Mouse (Mus musculus): Measurements from ENCODE around the gene C1s2. TPM values are rescaled to one million over a fixed set of nuclear protein-coding genes. Genes with fewer than 3 reads are reported as not detected.
"Not testable (repeated sequence)": the region's sequence is repeated elsewhere in the genome, so short reads cannot be mapped to it uniquely, and the experiment has no call there.

C1s2 gene
- polyA plus RNA-seq, 1 experiment from 2014 or later: not detected

- no peaks in the 10 kb centered on the region for H3K4me1 ChIP-seq
- H3K4me3 ChIP-seq: no peak overlapping the region
- no peaks in the 10 kb centered on the region for H3K27me3 ChIP-seq
- H3K4me2 ChIP-seq (replicated peaks): no peak overlapping the region
- H3K36me3 ChIP-seq: no peaks in the 10 kb centered on the region
- H3K9me3 ChIP-seq: no peaks in the 10 kb centered on the region
- H3K9ac ChIP-seq: no peak overlapping the region
- no peak overlapping the region for H3K27ac ChIP-seq
- WGBS: 80% methylated on average over 4 of the region's 4 CpGs
- ATAC-seq (ENCODE audit: insufficient number of reproducible peaks, insufficient read depth, low FRiP score, low TSS enrichment): no peak
Observed at GRCm38 (mm10) chr6:124630763-124631162, 5.1 kb downstream of the C1s2 start.

- 57% methylated on average over 1 of the region's 1 CpGs for WGBS
- not testable (repeated sequence) for H3K4me1 ChIP-seq; H3K27me3 ChIP-seq; H3K9ac ChIP-seq; H3K4me3 ChIP-seq; ATAC-seq (ENCODE audit: insufficient number of reproducible peaks, insufficient read depth, low FRiP score, low TSS enrichment); H3K9me3 ChIP-seq; H3K4me2 ChIP-seq (replicated peaks); H3K27ac ChIP-seq; H3K36me3 ChIP-seq
Observed at GRCm38 (mm10) chr6:124626184-124626583, 9.7 kb downstream of the C1s2 start.

- Histone ChIP-seq H3K9me3 (no peaks in the 10 kb centered on the region), H3K36me3 (no peaks in the 10 kb centered on the region), H3K27me3 (no peaks in the 10 kb centered on the region), H3K9ac (no peak overlapping the region), H3K4me2 (replicated peaks) (no peak overlapping the region), H3K4me3 (no peak overlapping the region), H3K4me1 (no peaks in the 10 kb centered on the region), H3K27ac (no peak overlapping the region)
- WGBS: 87% methylated on average over 13 of the region's 13 CpGs
- no peak for ATAC-seq (ENCODE audit: insufficient number of reproducible peaks, insufficient read depth, low FRiP score, low TSS enrichment)
Observed at GRCm38 (mm10) chr6:124625612-124626011, 10.3 kb downstream of the C1s2 start.

GRCm38 (mm10) chr6:124602031-124602430, 33.9 kb downstream of the C1s2 start:
- H3K27me3 ChIP-seq: no peaks in the 10 kb centered on the region
- no peak for ATAC-seq (ENCODE audit: insufficient number of reproducible peaks, insufficient read depth, low FRiP score, low TSS enrichment)
- H3K27ac ChIP-seq: no peak overlapping the region
- H3K36me3 ChIP-seq: no peaks in the 10 kb centered on the region
- no peak overlapping the region for H3K9ac ChIP-seq
- WGBS: 88% methylated on average over 4 of the region's 4 CpGs
- H3K4me1 ChIP-seq: no peaks in the 10 kb centered on the region
- H3K4me3 ChIP-seq: no peak overlapping the region
- H3K9me3 ChIP-seq: no peaks in the 10 kb centered on the region
- no peak overlapping the region for H3K4me2 ChIP-seq (replicated peaks)

- Histone ChIP-seq H3K27me3 (no peaks in the 10 kb centered on the region), H3K27ac (no peak overlapping the region), H3K36me3 (no peaks in the 10 kb centered on the region), H3K9ac (no peak overlapping the region), H3K9me3 (no peaks in the 10 kb centered on the region), H3K4me3 (no peak overlapping the region), H3K4me2 (replicated peaks) (no peak overlapping the region), H3K4me1 (no peaks in the 10 kb centered on the region)
- 63% methylated on average over 8 of the region's 8 CpGs for WGBS
- ATAC-seq (ENCODE audit: insufficient number of reproducible peaks, insufficient read depth, low FRiP score, low TSS enrichment): no peak
Observed at GRCm38 (mm10) chr6:124593121-124593520, 42.8 kb downstream of the C1s2 start.

- no peak overlapping the region for H3K9ac ChIP-seq
- H3K27ac ChIP-seq: no peak overlapping the region
- no peaks in the 10 kb centered on the region for H3K9me3 ChIP-seq
- H3K27me3 ChIP-seq: no peaks in the 10 kb centered on the region
- no peaks in the 10 kb centered on the region for H3K36me3 ChIP-seq
- no peak overlapping the region for H3K4me2 ChIP-seq (replicated peaks)
- ATAC-seq (ENCODE audit: insufficient number of reproducible peaks, insufficient read depth, low FRiP score, low TSS enrichment): no peak
- no peaks in the 10 kb centered on the region for H3K4me1 ChIP-seq
- no peak overlapping the region for H3K4me3 ChIP-seq
- WGBS: 86% methylated on average over 4 of the region's 4 CpGs
Observed at GRCm38 (mm10) chr6:124592186-124592700, 43.6 kb downstream of the C1s2 start.

- Histone ChIP-seq H3K36me3 (no peaks in the 10 kb centered on the region), H3K9me3 (no peaks in the 10 kb centered on the region), H3K27me3 (no peaks in the 10 kb centered on the region), H3K9ac (no peak overlapping the region), H3K4me1 (no peaks in the 10 kb centered on the region), H3K4me2 (replicated peaks) (no peak overlapping the region), H3K27ac (no peak overlapping the region), H3K4me3 (no peak overlapping the region)
- no peak for ATAC-seq (ENCODE audit: insufficient number of reproducible peaks, insufficient read depth, low FRiP score, low TSS enrichment)
Observed at GRCm38 (mm10) chr6:124588771-124589170, 47.1 kb downstream of the C1s2 start.

GRCm38 (mm10) chr6:124586266-124586665, 49.6 kb downstream of the C1s2 start:
- H3K27me3 ChIP-seq: no peaks in the 10 kb centered on the region
- H3K4me2 ChIP-seq (replicated peaks): no peak overlapping the region
- H3K27ac ChIP-seq: no peak overlapping the region
- H3K36me3 ChIP-seq: no peaks in the 10 kb centered on the region
- no peak overlapping the region for H3K4me3 ChIP-seq
- 80% methylated on average over 4 of the region's 4 CpGs for WGBS
- H3K9ac ChIP-seq: no peak overlapping the region
- no peak for ATAC-seq (ENCODE audit: insufficient number of reproducible peaks, insufficient read depth, low FRiP score, low TSS enrichment)
- no peaks in the 10 kb centered on the region for H3K9me3 ChIP-seq
- no peaks in the 10 kb centered on the region for H3K4me1 ChIP-seq

- ATAC-seq (ENCODE audit: insufficient number of reproducible peaks, insufficient read depth, low FRiP score, low TSS enrichment): no peak
- Histone ChIP-seq H3K4me2 (replicated peaks) (no peak overlapping the region), H3K4me1 (no peaks in the 10 kb centered on the region), H3K9me3 (no peaks in the 10 kb centered on the region), H3K27ac (no peak overlapping the region), H3K9ac (no peak overlapping the region), H3K27me3 (no peaks in the 10 kb centered on the region), H3K4me3 (no peak overlapping the region), H3K36me3 (no peaks in the 10 kb centered on the region)
- WGBS: 86% methylated on average over 3 of the region's 3 CpGs
Observed at GRCm38 (mm10) chr6:124585761-124586160, 50.1 kb downstream of the C1s2 start.

- no peak for ATAC-seq (ENCODE audit: insufficient number of reproducible peaks, insufficient read depth, low FRiP score, low TSS enrichment)
- Histone ChIP-seq H3K4me2 (replicated peaks) (no peak overlapping the region), H3K4me1 (no peaks in the 10 kb centered on the region), H3K9me3 (no peaks in the 10 kb centered on the region), H3K36me3 (no peaks in the 10 kb centered on the region), H3K27me3 (no peaks in the 10 kb centered on the region), H3K9ac (no peak overlapping the region), H3K27ac (no peak overlapping the region), H3K4me3 (no peak overlapping the region)
- WGBS: 84% methylated on average over 3 of the region's 3 CpGs
Observed at GRCm38 (mm10) chr6:124584935-124585334, 51.0 kb downstream of the C1s2 start.

GRCm38 (mm10) chr6:124582231-124582630, 53.7 kb downstream of the C1s2 start:
- WGBS: 96% methylated on average over 1 of the region's 1 CpGs
- no peak overlapping the region for H3K4me3 ChIP-seq
- no peak overlapping the region for H3K4me2 ChIP-seq (replicated peaks)
- H3K27ac ChIP-seq: no peak overlapping the region
- H3K36me3 ChIP-seq: no peaks in the 10 kb centered on the region
- no peaks in the 10 kb centered on the region for H3K27me3 ChIP-seq
- no peaks in the 10 kb centered on the region for H3K4me1 ChIP-seq
- H3K9ac ChIP-seq: no peak overlapping the region
- H3K9me3 ChIP-seq: no peaks in the 10 kb centered on the region
- no peak for ATAC-seq (ENCODE audit: insufficient number of reproducible peaks, insufficient read depth, low FRiP score, low TSS enrichment)

- 88% methylated on average over 6 of the region's 7 CpGs for WGBS
- ATAC-seq (ENCODE audit: insufficient number of reproducible peaks, insufficient read depth, low FRiP score, low TSS enrichment): not testable (repeated sequence)
Observed at GRCm38 (mm10) chr6:124580155-124580554, 55.7 kb downstream of the C1s2 start.

GRCm38 (mm10) chr6:124575155-124575678, 60.7 kb downstream of the C1s2 start:
- ATAC-seq (ENCODE audit: insufficient number of reproducible peaks, insufficient read depth, low FRiP score, low TSS enrichment); H3K4me3 ChIP-seq; H3K27ac ChIP-seq; H3K9ac ChIP-seq; H3K9me3 ChIP-seq; H3K4me1 ChIP-seq; H3K4me2 ChIP-seq (replicated peaks); H3K36me3 ChIP-seq; H3K27me3 ChIP-seq: not testable (repeated sequence)
- 85% methylated on average over 3 of the region's 3 CpGs for WGBS

More at GRCm38 (mm10) chr6:124580155-124580554, 55.7 kb downstream of the C1s2 start:
- not testable (repeated sequence) for H3K9ac ChIP-seq; H3K36me3 ChIP-seq; H3K27ac ChIP-seq; H3K27me3 ChIP-seq; H3K4me2 ChIP-seq (replicated peaks); H3K9me3 ChIP-seq; H3K4me1 ChIP-seq; H3K4me3 ChIP-seq
